Mouse (Mus musculus): ENCODE measurements at regions not wholly inside any gene's neighbourhood (a gene's known extent, or its start where the extent isn't known, plus 50 kb on each side); places are given as distances from the start of the nearest gene placed in this dataset.

- no peaks in the 10 kb centered on the region for H3K36me3 ChIP-seq (ENCODE audit: insufficient read depth)
- DNase-seq: no peak
- no peak for ATAC-seq
- H3K4me1 ChIP-seq (ENCODE audit: insufficient read depth): 0 out of 2 replicates have a peak, but pooled peaks cover 7% of the 10 kb centered on the region
- WGBS: 84% methylated on average over 1 of the region's 1 CpGs
- no peaks in the 10 kb centered on the region for H3K9me3 ChIP-seq (ENCODE audit: low read length)
- no peaks in the 10 kb centered on the region for H3K27me3 ChIP-seq (ENCODE audit: insufficient read depth, low read length)
- H3K9ac ChIP-seq: no peak overlapping the region
- no peak overlapping the region for H3K27ac ChIP-seq (ENCODE audit: low read depth, low read length)
- no peak overlapping the region for H3K4me2 ChIP-seq (ENCODE audit: low read depth)
- no peak overlapping the region for H3K4me3 ChIP-seq (ENCODE audit: low read depth, low read length)
- no peak for TF ChIP-seq CTCF (IDR thresholded peaks at IDR 0.05; ENCODE audit: low read depth)
Observed at GRCm38 (mm10) chr14:76829161-76829510, 207.4 kb upstream of the Ccdc122 start.

GRCm38 (mm10) chr14:76828453-76829160 is 208.0 kb upstream of the Ccdc122 start:
- TF ChIP-seq CTCF (IDR thresholded peaks at IDR 0.05; ENCODE audit: low read depth): no peak
- Histone ChIP-seq H3K36me3 (ENCODE audit: insufficient read depth) (no peaks in the 10 kb centered on the region), H3K4me2 (ENCODE audit: low read depth) (no peak overlapping the region), H3K27ac (ENCODE audit: low read depth, low read length) (no peak overlapping the region), H3K9ac (no peak overlapping the region), H3K9me3 (ENCODE audit: low read length) (no peaks in the 10 kb centered on the region), H3K27me3 (ENCODE audit: insufficient read depth, low read length) (no peaks in the 10 kb centered on the region), H3K4me1 (ENCODE audit: insufficient read depth) (0 out of 2 replicates have a peak, but pooled peaks cover 7% of the 10 kb centered on the region), H3K4me3 (ENCODE audit: low read depth, low read length) (no peak overlapping the region)
- 76% methylated on average over 10 of the region's 10 CpGs for WGBS
- DNase-seq: no peak
- ATAC-seq: no peak

- Histone ChIP-seq H3K4me1 (ENCODE audit: insufficient read depth) (0 out of 2 replicates have a peak, but pooled peaks cover 4% of the 10 kb centered on the region), H3K4me2 (ENCODE audit: low read depth) (no peak overlapping the region), H3K9me3 (ENCODE audit: low read length) (no peaks in the 10 kb centered on the region), H3K36me3 (ENCODE audit: insufficient read depth) (no peaks in the 10 kb centered on the region), H3K27me3 (ENCODE audit: insufficient read depth, low read length) (no peaks in the 10 kb centered on the region), H3K27ac (ENCODE audit: low read depth, low read length) (no peak overlapping the region), H3K4me3 (ENCODE audit: low read depth, low read length) (no peak overlapping the region), H3K9ac (no peak overlapping the region)
- no peak for TF ChIP-seq CTCF (IDR thresholded peaks at IDR 0.05; ENCODE audit: low read depth)
- no peak for ATAC-seq
- DNase-seq: no peak
- 91% methylated on average over 3 of the region's 3 CpGs for WGBS
Observed at GRCm38 (mm10) chr14:76824066-76824465, 212.5 kb upstream of the Ccdc122 start.

- DNase-seq (no peak), ATAC-seq (no peak)
- Histone ChIP-seq H3K9ac (no peak overlapping the region), H3K4me1 (ENCODE audit: insufficient read depth) (no peaks in the 10 kb centered on the region), H3K4me2 (ENCODE audit: low read depth) (no peak overlapping the region), H3K4me3 (ENCODE audit: low read depth, low read length) (no peak overlapping the region), H3K27me3 (ENCODE audit: insufficient read depth, low read length) (no peaks in the 10 kb centered on the region), H3K9me3 (ENCODE audit: low read length) (no peaks in the 10 kb centered on the region), H3K36me3 (ENCODE audit: insufficient read depth) (no peaks in the 10 kb centered on the region), H3K27ac (ENCODE audit: low read depth, low read length) (no peak overlapping the region)
- no peak for TF ChIP-seq CTCF (IDR thresholded peaks at IDR 0.05; ENCODE audit: low read depth)
- 76% methylated on average over 9 of the region's 9 CpGs for WGBS
Observed at GRCm38 (mm10) chr14:76822766-76823325, 213.7 kb upstream of the Ccdc122 start.

GRCm38 (mm10) chr14:76821892-76822291 is 214.7 kb upstream of the Ccdc122 start:
- TF ChIP-seq CTCF (IDR thresholded peaks at IDR 0.05; ENCODE audit: low read depth): no peak
- no peak for ATAC-seq

GRCm38 (mm10) chr14:76821484-76821883 is 215.1 kb upstream of the Ccdc122 start:
- DNase-seq: no peak
- no peak overlapping the region for H3K9ac ChIP-seq
- no peak for TF ChIP-seq CTCF (IDR thresholded peaks at IDR 0.05; ENCODE audit: low read depth)
- H3K9me3 ChIP-seq (ENCODE audit: low read length): no peaks in the 10 kb centered on the region
- 92% methylated on average over 7 of the region's 7 CpGs for WGBS
- no peak for ATAC-seq
- no peak overlapping the region for H3K27ac ChIP-seq (ENCODE audit: low read depth, low read length)
- H3K4me2 ChIP-seq (ENCODE audit: low read depth): no peak overlapping the region
- H3K4me1 ChIP-seq (ENCODE audit: insufficient read depth): no peaks in the 10 kb centered on the region
- H3K36me3 ChIP-seq (ENCODE audit: insufficient read depth): no peaks in the 10 kb centered on the region
- no peaks in the 10 kb centered on the region for H3K27me3 ChIP-seq (ENCODE audit: insufficient read depth, low read length)
- no peak overlapping the region for H3K4me3 ChIP-seq (ENCODE audit: low read depth, low read length)

More at GRCm38 (mm10) chr14:76821892-76822291, 214.7 kb upstream of the Ccdc122 start:
- Histone ChIP-seq H3K36me3 (ENCODE audit: insufficient read depth) (no peaks in the 10 kb centered on the region), H3K27ac (ENCODE audit: low read depth, low read length) (no peak overlapping the region), H3K27me3 (ENCODE audit: insufficient read depth, low read length) (no peaks in the 10 kb centered on the region), H3K4me2 (ENCODE audit: low read depth) (no peak overlapping the region), H3K4me1 (ENCODE audit: insufficient read depth) (no peaks in the 10 kb centered on the region), H3K9me3 (ENCODE audit: low read length) (no peaks in the 10 kb centered on the region), H3K9ac (no peak overlapping the region), H3K4me3 (ENCODE audit: low read depth, low read length) (no peak overlapping the region)
- no peak for DNase-seq
- 90% methylated on average over 8 of the region's 8 CpGs for WGBS

GRCm38 (mm10) chr14:76820989-76821388 is 215.6 kb upstream of the Ccdc122 start:
- no peaks in the 10 kb centered on the region for H3K4me1 ChIP-seq (ENCODE audit: insufficient read depth)
- H3K9me3 ChIP-seq (ENCODE audit: low read length): no peaks in the 10 kb centered on the region
- WGBS: 76% methylated on average over 6 of the region's 6 CpGs
- no peak for DNase-seq
- no peak for ATAC-seq
- no peak overlapping the region for H3K9ac ChIP-seq
- TF ChIP-seq CTCF (IDR thresholded peaks at IDR 0.05; ENCODE audit: low read depth): no peak
- H3K36me3 ChIP-seq (ENCODE audit: insufficient read depth): no peaks in the 10 kb centered on the region
- H3K27ac ChIP-seq (ENCODE audit: low read depth, low read length): no peak overlapping the region
- H3K4me2 ChIP-seq (ENCODE audit: low read depth): no peak overlapping the region
- no peaks in the 10 kb centered on the region for H3K27me3 ChIP-seq (ENCODE audit: insufficient read depth, low read length)
- H3K4me3 ChIP-seq (ENCODE audit: low read depth, low read length): no peak overlapping the region

Data from forebrain, postnatal 0 days (tissue).